Mouse (Mus musculus): ENCODE measurements around the gene Dmrta2. TPM values are rescaled to one million over a fixed set of nuclear protein-coding genes. Genes with fewer than 3 reads are reported as not detected.

The Dmrta2 gene
- polyA plus RNA-seq (2014; fragmentation: Nextera tagmentation; extraction: Ambion mirVana): 0.14 and 0.30 TPM in 2 replicates

GRCm38 (mm10) chr4:109977148-109978067, at the start of gene Dmrta2:
Gene Dmrta2, plus strand, starts transcription at chr4:109978053.
- Histone ChIP-seq H3K27me3 (ENCODE audit: control insufficient read depth, insufficient read depth, low read length) (peaks cover 97% of the 10 kb centered on the region), H3K4me3 (ENCODE audit: low read length) (peak within 1 kb of the TSS; percentile 42), H3K4me2 (replicated peaks; ENCODE audit: low read depth, low read length) (peak within 1 kb of the TSS; percentile 67), H3K4me1 (ENCODE audit: control insufficient read depth, insufficient read depth, low read length) (peaks cover 32% of the 10 kb centered on the region), H3K36me3 (ENCODE audit: control insufficient read depth, insufficient read depth, low read length) (no peaks in the 10 kb centered on the region), H3K27ac (ENCODE audit: low read depth, low read length) (no peak within 1 kb of the TSS), H3K9ac (ENCODE audit: low read depth, low read length) (0 out of 2 replicates have a peak within 1 kb of the TSS, but pooled peaks have one; percentile 28), H3K9me3 (ENCODE audit: control insufficient read depth, low read length) (0 out of 2 replicates have a peak, but pooled peaks cover 2% of the 10 kb centered on the region)
- under 1% methylated on average over 63 of the region's 64 CpGs for WGBS
- ATAC-seq (ENCODE audit: low FRiP score, low TSS enrichment): peak; percentile 79

DNA sequence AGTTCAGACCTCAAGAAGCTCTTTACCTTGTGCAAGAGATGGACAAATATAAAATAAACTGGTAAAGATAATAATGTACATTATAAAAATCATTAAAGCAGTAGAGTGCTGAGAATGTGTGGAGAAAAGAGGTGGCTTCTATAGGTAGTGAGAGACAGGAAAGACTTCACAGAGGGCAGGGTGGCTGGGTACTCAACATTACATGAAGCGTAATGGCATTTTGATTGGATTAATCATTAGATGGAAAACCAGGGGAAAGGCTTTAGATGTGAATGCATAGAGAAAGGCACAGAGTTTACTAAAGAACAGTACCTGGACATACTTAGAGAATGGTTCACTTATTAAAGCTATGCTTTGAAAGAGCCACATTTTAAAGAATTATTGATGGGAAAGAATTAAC, 48.8 kb upstream of the Dmrta2 start:
- H3K4me2 ChIP-seq (replicated peaks; ENCODE audit: low read depth, low read length): no peak overlapping the region
- no peaks in the 10 kb centered on the region for H3K27me3 ChIP-seq (ENCODE audit: control insufficient read depth, insufficient read depth, low read length)
- H3K9me3 ChIP-seq (ENCODE audit: control insufficient read depth, low read length): no peaks in the 10 kb centered on the region
- H3K9ac ChIP-seq (ENCODE audit: low read depth, low read length): no peak overlapping the region
- H3K4me1 ChIP-seq (ENCODE audit: control insufficient read depth, insufficient read depth, low read length): no peaks in the 10 kb centered on the region
- no peak overlapping the region for H3K4me3 ChIP-seq (ENCODE audit: low read length)
- WGBS: 74% methylated on average over 1 of the region's 1 CpGs
- no peaks in the 10 kb centered on the region for H3K36me3 ChIP-seq (ENCODE audit: control insufficient read depth, insufficient read depth, low read length)
- no peak overlapping the region for H3K27ac ChIP-seq (ENCODE audit: low read depth, low read length)
- ATAC-seq (ENCODE audit: low FRiP score, low TSS enrichment): peak; percentile 52; the same call in 1 of the 2 replicates

- H3K9ac ChIP-seq (ENCODE audit: low read depth, low read length): no peak overlapping the region
- H3K4me1 ChIP-seq (ENCODE audit: control insufficient read depth, insufficient read depth, low read length): no peaks in the 10 kb centered on the region
- 100% methylated on average over 1 of the region's 1 CpGs for WGBS
- H3K27me3 ChIP-seq (ENCODE audit: control insufficient read depth, insufficient read depth, low read length): no peaks in the 10 kb centered on the region
- ATAC-seq (ENCODE audit: low FRiP score, low TSS enrichment): no peak
- H3K4me2 ChIP-seq (replicated peaks; ENCODE audit: low read depth, low read length): no peak overlapping the region
- no peak overlapping the region for H3K4me3 ChIP-seq (ENCODE audit: low read length)
- H3K9me3 ChIP-seq (ENCODE audit: control insufficient read depth, low read length): no peaks in the 10 kb centered on the region
- no peak overlapping the region for H3K27ac ChIP-seq (ENCODE audit: low read depth, low read length)
- H3K36me3 ChIP-seq (ENCODE audit: control insufficient read depth, insufficient read depth, low read length): peaks cover 2% of the 10 kb centered on the region; the same call in 1 of the 2 replicates
Observed at GRCm38 (mm10) chr4:109930445-109930844, 47.4 kb upstream of the Dmrta2 start.

DNA sequence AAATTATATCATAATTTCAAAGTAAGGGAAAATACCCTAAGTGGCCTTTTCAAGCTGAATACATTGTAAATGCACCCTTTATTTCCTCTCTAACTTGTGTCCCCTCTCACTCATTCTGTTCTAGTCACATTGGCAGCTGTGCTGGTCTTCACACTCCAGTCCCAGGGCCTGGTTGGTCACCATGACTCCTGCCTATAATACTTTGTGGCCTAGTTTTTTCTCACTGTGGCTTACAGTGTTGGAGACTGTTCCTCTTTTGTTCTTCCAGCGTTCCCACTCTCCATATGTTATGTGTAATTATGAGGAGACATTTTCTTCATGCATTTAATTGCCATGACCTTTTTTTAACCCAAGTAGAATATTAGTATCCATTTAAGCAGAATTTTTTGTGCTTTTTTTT, 46.9 kb upstream of the Dmrta2 start:
- whole genome bisulfite sequencing: 95% methylated on average over 1 of the region's 1 CpGs
- Histone ChIP-seq H3K27ac (ENCODE audit: low read depth, low read length) (no peak overlapping the region), H3K9ac (ENCODE audit: low read depth, low read length) (no peak overlapping the region)

DNA sequence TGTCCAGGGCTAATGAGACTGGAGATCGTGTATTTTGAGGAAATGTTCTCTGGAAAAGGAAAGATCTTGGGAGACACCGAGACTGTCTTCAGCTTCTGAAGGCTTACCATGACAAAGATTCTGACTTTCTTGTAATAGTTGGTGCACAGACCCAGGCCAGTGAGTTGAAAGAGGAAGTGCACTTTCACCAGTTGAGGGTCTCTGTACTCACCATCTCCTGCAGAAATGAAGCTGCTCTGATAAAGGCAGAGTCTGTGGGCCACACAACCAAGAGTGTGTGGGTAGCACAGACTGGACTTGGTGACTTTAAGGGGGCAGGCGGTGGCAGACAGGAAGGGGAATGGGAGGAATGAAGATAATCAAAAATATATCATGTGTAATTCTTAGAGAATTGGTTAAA, 41.3 kb upstream of the Dmrta2 start:
- H3K36me3 ChIP-seq (ENCODE audit: control insufficient read depth, insufficient read depth, low read length): peaks cover 2% of the 10 kb centered on the region; the same call in 1 of the 2 replicates
- WGBS: 95% methylated on average over 3 of the region's 3 CpGs
- H3K4me3 ChIP-seq (ENCODE audit: low read length): no peak overlapping the region
- no peaks in the 10 kb centered on the region for H3K9me3 ChIP-seq (ENCODE audit: control insufficient read depth, low read length)
- ATAC-seq (ENCODE audit: low FRiP score, low TSS enrichment): no peak
- H3K4me2 ChIP-seq (replicated peaks; ENCODE audit: low read depth, low read length): no peak overlapping the region
- H3K27me3 ChIP-seq (ENCODE audit: control insufficient read depth, insufficient read depth, low read length): no peaks in the 10 kb centered on the region
- H3K27ac ChIP-seq (ENCODE audit: low read depth, low read length): no peak overlapping the region
- no peak overlapping the region for H3K9ac ChIP-seq (ENCODE audit: low read depth, low read length)
- no peaks in the 10 kb centered on the region for H3K4me1 ChIP-seq (ENCODE audit: control insufficient read depth, insufficient read depth, low read length)

More for the DNA sequence above, 46.9 kb upstream of the Dmrta2 start:
- no peaks in the 10 kb centered on the region for H3K9me3 ChIP-seq (ENCODE audit: control insufficient read depth, low read length)
- no peak for ATAC-seq (ENCODE audit: low FRiP score, low TSS enrichment)
- H3K27me3 ChIP-seq (ENCODE audit: control insufficient read depth, insufficient read depth, low read length): no peaks in the 10 kb centered on the region
- no peaks in the 10 kb centered on the region for H3K4me1 ChIP-seq (ENCODE audit: control insufficient read depth, insufficient read depth, low read length)
- no peak overlapping the region for H3K4me2 ChIP-seq (replicated peaks; ENCODE audit: low read depth, low read length)
- no peak overlapping the region for H3K4me3 ChIP-seq (ENCODE audit: low read length)
- H3K36me3 ChIP-seq (ENCODE audit: control insufficient read depth, insufficient read depth, low read length): peaks cover 2% of the 10 kb centered on the region; the same call in 1 of the 2 replicates

DNA sequence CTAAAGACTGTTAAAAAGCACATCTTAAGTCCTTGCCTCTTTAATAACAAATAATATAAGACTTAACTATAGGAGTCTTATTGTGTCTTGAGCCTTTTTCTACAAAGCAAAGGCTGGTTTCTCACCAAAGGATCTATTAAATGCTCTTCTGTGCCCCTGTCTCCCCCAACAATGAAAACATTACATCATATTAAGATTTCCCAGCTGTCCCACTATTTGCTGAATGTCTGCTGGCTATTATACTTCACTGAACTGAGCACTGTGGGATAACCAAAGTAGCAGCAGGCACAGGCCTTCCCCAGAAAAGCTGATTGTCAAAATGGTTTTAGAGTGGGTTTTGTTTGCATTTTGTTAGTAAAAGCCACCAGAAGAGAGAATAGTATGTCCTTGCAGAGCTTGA, 38.6 kb upstream of the Dmrta2 start:
- no peak for ATAC-seq (ENCODE audit: low FRiP score, low TSS enrichment)
- Histone ChIP-seq H3K9ac (ENCODE audit: low read depth, low read length) (no peak overlapping the region), H3K9me3 (ENCODE audit: control insufficient read depth, low read length) (no peaks in the 10 kb centered on the region), H3K36me3 (ENCODE audit: control insufficient read depth, insufficient read depth, low read length) (peaks cover 2% of the 10 kb centered on the region; the same call in 1 of the 2 replicates), H3K27ac (ENCODE audit: low read depth, low read length) (no peak overlapping the region), H3K27me3 (ENCODE audit: control insufficient read depth, insufficient read depth, low read length) (no peaks in the 10 kb centered on the region), H3K4me3 (ENCODE audit: low read length) (no peak overlapping the region), H3K4me1 (ENCODE audit: control insufficient read depth, insufficient read depth, low read length) (no peaks in the 10 kb centered on the region), H3K4me2 (replicated peaks; ENCODE audit: low read depth, low read length) (no peak overlapping the region)

DNA sequence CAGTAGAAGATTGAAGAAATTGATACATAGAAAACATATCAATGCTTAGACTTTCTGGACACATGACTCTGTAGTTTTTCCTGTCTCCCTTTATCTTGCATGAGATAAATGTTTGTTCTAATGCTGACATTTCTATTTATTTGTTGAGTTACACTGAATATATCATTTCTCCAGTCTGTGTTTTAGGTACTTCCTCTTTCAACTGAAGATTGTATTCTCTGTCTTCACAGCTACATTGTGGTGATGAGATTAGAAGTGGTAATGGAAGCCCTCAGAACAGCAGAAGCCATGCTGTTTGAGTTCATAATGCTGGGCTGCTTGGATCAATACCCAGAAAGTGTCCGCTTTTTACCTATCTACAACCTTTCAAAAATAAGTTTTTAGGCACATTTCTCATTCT, 32.3 kb upstream of the Dmrta2 start:
- Histone ChIP-seq H3K4me1 (ENCODE audit: control insufficient read depth, insufficient read depth, low read length) (no peaks in the 10 kb centered on the region), H3K9me3 (ENCODE audit: control insufficient read depth, low read length) (no peaks in the 10 kb centered on the region), H3K27me3 (ENCODE audit: control insufficient read depth, insufficient read depth, low read length) (no peaks in the 10 kb centered on the region), H3K4me3 (ENCODE audit: low read length) (no peak overlapping the region), H3K27ac (ENCODE audit: low read depth, low read length) (no peak overlapping the region), H3K4me2 (replicated peaks; ENCODE audit: low read depth, low read length) (no peak overlapping the region), H3K9ac (ENCODE audit: low read depth, low read length) (no peak overlapping the region), H3K36me3 (ENCODE audit: control insufficient read depth, insufficient read depth, low read length) (no peaks in the 10 kb centered on the region)
- 100% methylated on average over 1 of the region's 1 CpGs for WGBS
- no peak for ATAC-seq (ENCODE audit: low FRiP score, low TSS enrichment)

DNA sequence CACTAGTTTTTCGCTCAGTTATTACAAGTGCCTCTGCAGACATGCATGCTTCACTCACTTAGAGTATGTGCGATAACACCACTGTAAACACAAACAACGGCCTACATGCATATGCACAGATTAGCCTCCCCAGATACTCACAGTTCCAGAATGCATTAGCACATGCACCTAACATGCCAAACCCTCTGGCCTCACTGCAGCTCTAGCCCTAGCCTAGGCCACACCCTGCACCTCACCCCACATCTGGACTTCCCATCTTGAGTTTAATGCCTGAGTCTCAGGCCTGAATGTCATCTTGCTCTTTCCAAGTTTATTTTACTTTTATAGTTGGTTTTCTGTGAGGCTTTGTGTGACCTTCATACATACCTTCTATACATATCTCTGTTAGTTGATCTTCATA, 28.5 kb upstream of the Dmrta2 start:
- no peak overlapping the region for H3K4me3 ChIP-seq (ENCODE audit: low read length)
- H3K36me3 ChIP-seq (ENCODE audit: control insufficient read depth, insufficient read depth, low read length): no peaks in the 10 kb centered on the region
- no peaks in the 10 kb centered on the region for H3K27me3 ChIP-seq (ENCODE audit: control insufficient read depth, insufficient read depth, low read length)
- no peaks in the 10 kb centered on the region for H3K4me1 ChIP-seq (ENCODE audit: control insufficient read depth, insufficient read depth, low read length)
- no peak overlapping the region for H3K27ac ChIP-seq (ENCODE audit: low read depth, low read length)
- no peak overlapping the region for H3K9ac ChIP-seq (ENCODE audit: low read depth, low read length)
- no peak for ATAC-seq (ENCODE audit: low FRiP score, low TSS enrichment)
- H3K4me2 ChIP-seq (replicated peaks; ENCODE audit: low read depth, low read length): no peak overlapping the region
- 94% methylated on average over 3 of the region's 3 CpGs for WGBS
- H3K9me3 ChIP-seq (ENCODE audit: control insufficient read depth, low read length): no peaks in the 10 kb centered on the region

DNA sequence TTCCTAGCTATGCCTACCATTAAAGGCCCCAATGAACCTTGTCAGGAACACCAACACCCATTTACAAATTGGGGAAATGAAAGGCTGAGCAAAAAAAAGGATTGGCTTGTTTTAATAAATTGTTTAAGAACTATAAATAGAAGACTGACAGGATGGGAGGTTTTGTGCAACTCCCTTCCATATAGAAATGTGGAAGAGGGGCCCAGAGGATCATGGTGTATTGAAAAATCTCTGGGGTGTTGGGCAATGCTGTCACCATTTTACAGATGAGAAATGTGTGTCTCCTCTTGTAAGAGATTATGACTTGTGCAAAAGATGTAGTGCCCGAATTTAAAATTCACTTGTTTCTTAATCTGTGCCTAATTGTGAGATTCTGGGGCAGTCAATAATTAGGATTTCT, 24.3 kb upstream of the Dmrta2 start:
- H3K9me3 ChIP-seq (ENCODE audit: control insufficient read depth, low read length): no peaks in the 10 kb centered on the region
- no peaks in the 10 kb centered on the region for H3K36me3 ChIP-seq (ENCODE audit: control insufficient read depth, insufficient read depth, low read length)
- H3K9ac ChIP-seq (ENCODE audit: low read depth, low read length): no peak overlapping the region
- no peaks in the 10 kb centered on the region for H3K27me3 ChIP-seq (ENCODE audit: control insufficient read depth, insufficient read depth, low read length)
- no peak overlapping the region for H3K27ac ChIP-seq (ENCODE audit: low read depth, low read length)
- no peak overlapping the region for H3K4me2 ChIP-seq (replicated peaks; ENCODE audit: low read depth, low read length)
- ATAC-seq (ENCODE audit: low FRiP score, low TSS enrichment): no peak
- no peak overlapping the region for H3K4me3 ChIP-seq (ENCODE audit: low read length)
- 85% methylated on average over 1 of the region's 1 CpGs for WGBS
- H3K4me1 ChIP-seq (ENCODE audit: control insufficient read depth, insufficient read depth, low read length): no peaks in the 10 kb centered on the region

Data from kidney, embryonic 14.5 days (tissue).